Mouse (Mus musculus): ENCODE results near the gene Rgs10. TPM values are rescaled to one million over a fixed set of nuclear protein-coding genes. Genes with fewer than 3 reads are reported as not detected.

Rgs10 gene
- polyA plus RNA-seq, 1 experiment from 2014 or later, result 54.8 TPM

DNA sequence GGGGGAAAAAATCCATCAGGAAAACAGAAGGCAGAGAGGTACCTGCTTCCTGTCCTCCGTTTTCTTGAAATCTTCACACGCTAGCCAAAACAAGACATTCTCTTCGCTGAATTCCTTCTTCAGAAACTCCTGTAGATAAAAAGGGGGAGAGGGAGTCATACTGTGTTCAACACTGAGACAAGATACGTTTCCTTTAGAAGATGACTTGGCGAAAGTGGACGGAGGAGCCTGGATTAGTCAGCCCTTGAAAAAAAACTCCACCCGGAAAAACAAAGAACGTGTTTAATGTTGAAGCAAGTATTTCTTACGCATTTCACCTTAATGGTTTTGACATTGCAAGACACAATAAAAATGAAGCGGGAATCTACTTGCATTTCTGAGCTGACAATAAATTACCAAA, 15.4 kb downstream of the Rgs10 start:
- no peak for ATAC-seq (ENCODE audit: low read depth)
- Histone ChIP-seq H3K27ac (replicated peaks) (no peak overlapping the region), H3K4me2 (no peak overlapping the region), H3K4me3 (no peak overlapping the region), H3K27me3 (no peaks in the 10 kb centered on the region), H3K9me3 (no peaks in the 10 kb centered on the region), H3K4me1 (replicated peaks) (no peaks in the 10 kb centered on the region), H3K36me3 (peaks cover 11% of the 10 kb centered on the region; the same call in 1 of the 2 replicates), H3K9ac (no peak overlapping the region)
- 81% methylated on average over 10 of the region's 10 CpGs for WGBS

DNA sequence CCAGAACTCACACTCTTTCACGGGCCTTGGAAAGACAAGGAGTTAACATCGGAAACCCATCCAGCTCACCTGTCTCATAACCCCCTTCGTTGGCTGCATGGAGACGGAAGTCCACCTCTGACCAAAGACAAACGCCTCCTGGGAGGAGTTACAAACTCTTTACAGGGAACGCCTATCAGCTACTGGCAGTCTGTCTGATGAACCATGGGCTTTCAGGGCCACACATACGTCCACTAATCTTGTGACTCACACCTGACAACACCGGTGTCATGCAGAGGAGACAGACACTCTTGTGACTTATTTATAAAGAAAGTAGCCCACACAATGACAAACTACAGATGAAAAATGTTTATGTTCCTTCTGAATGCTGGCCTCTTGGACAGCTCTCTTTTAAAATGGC, 16.0 kb downstream of the Rgs10 start:
- H3K9ac ChIP-seq, result no peak overlapping the region
- WGBS, result 92% methylated on average over 8 of the region's 8 CpGs
- no peaks in the 10 kb centered on the region for H3K4me1 ChIP-seq (replicated peaks)
- H3K27ac ChIP-seq (replicated peaks), result no peak overlapping the region
- no peaks in the 10 kb centered on the region for H3K27me3 ChIP-seq
- peaks cover 11% of the 10 kb centered on the region; the same call in 1 of the 2 replicates for H3K36me3 ChIP-seq
- no peaks in the 10 kb centered on the region for H3K9me3 ChIP-seq
- no peak overlapping the region for H3K4me3 ChIP-seq
- no peak for ATAC-seq (ENCODE audit: low read depth)
- H3K4me2 ChIP-seq, result no peak overlapping the region

DNA sequence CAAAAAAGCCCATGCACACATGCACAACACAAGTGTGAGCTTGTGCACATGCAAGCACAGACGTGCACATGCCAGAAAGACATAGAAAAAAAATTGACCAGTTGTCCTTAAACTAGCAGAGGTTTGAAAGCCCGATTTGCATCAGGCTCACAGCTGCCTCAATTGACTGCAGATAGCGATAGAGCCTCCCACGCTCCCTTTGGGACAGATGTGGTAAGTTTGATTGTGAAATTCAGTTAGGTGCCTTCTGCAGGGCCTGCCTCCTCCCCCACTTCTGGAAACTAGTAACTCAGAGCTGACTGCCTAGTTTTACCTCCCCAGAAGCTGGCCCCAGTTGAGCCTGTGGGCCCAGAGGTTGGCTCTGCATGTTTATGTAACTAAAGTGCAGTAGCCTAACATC, 19.9 kb downstream of the Rgs10 start:
- no peak for ATAC-seq (ENCODE audit: low read depth)
- Histone ChIP-seq H3K4me1 (replicated peaks) (no peaks in the 10 kb centered on the region), H3K27me3 (no peaks in the 10 kb centered on the region), H3K27ac (replicated peaks) (no peak overlapping the region), H3K4me2 (no peak overlapping the region), H3K36me3 (peaks cover 11% of the 10 kb centered on the region; the same call in 1 of the 2 replicates), H3K4me3 (no peak overlapping the region), H3K9me3 (no peaks in the 10 kb centered on the region), H3K9ac (no peak overlapping the region)
- WGBS, result 88% methylated on average over 4 of the region's 4 CpGs

DNA sequence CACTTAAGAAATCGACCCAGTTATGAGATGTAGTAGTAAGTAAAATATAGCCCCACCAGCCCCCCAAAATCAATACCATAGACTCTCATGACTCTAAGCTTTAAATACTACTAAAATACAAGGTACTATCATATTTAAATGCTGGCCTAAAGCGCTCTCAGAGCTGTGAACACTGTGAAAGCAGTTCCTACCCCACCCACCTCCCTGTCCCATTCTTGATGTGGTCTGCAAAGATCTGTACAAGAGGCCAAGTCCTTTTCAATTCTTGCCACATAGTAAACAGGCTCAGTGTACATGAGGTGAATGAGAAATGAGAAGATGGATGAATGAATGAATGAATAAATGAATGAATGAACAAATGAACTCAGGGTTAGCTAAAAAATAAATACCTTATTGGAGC, 21.5 kb downstream of the Rgs10 start:
- Histone ChIP-seq H3K4me1 (replicated peaks) (no peaks in the 10 kb centered on the region), H3K9me3 (no peaks in the 10 kb centered on the region), H3K9ac (no peak overlapping the region), H3K36me3 (peaks cover 8% of the 10 kb centered on the region; the same call in 1 of the 2 replicates), H3K27me3 (no peaks in the 10 kb centered on the region), H3K4me3 (no peak overlapping the region), H3K4me2 (no peak overlapping the region), H3K27ac (replicated peaks) (no peak overlapping the region)
- 71% methylated on average over 2 of the region's 2 CpGs for WGBS
- no peak for ATAC-seq (ENCODE audit: low read depth)

DNA sequence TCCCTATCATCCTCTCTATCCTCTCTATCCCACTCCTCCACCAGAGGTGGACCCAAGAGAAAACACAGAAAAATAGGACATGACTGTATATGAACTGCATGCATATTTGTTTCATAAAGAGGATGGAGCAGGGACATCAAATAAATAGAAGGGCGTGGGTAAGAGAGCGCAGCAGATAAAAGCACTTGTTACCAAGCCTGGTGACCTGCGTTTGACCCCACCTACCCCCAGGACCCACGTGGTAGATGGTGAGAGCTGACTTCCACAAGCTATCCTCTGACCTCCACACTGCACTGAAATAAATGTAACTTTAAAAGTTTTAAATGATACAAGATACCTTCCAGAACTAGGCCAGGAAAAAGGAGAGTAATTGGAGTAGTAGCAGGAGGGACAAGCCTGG, 24.8 kb downstream of the Rgs10 start:
- Histone ChIP-seq H3K4me2 (no peak overlapping the region), H3K27ac (replicated peaks) (no peak overlapping the region), H3K27me3 (no peaks in the 10 kb centered on the region), H3K9ac (no peak overlapping the region), H3K4me3 (no peak overlapping the region), H3K36me3 (no peaks in the 10 kb centered on the region), H3K4me1 (replicated peaks) (peaks cover 5% of the 10 kb centered on the region), H3K9me3 (no peaks in the 10 kb centered on the region)
- no peak for ATAC-seq (ENCODE audit: low read depth)
- WGBS, result 57% methylated on average over 4 of the region's 4 CpGs

DNA sequence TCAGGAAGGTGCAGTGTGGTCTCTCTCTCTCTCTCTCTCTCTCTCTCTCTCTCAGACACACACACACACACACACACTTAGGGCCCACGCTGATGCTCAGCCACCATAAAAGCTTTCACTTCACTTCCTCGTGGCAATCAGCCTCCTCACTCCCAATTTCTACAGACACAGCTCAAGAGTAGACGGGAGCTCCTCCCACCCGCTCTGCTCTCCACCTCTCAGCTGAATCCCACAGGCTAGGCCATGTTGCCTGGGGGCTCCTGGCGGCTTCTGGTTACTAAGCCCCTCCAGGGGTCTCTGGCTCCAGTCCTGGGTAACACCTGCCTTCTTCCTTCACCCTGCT, 25.6 kb downstream of the Rgs10 start:
- Histone ChIP-seq H3K4me3 (no peak overlapping the region), H3K9me3 (no peaks in the 10 kb centered on the region), H3K27me3 (no peaks in the 10 kb centered on the region), H3K36me3 (no peaks in the 10 kb centered on the region), H3K4me1 (replicated peaks) (peaks cover 7% of the 10 kb centered on the region), H3K27ac (replicated peaks) (no peak overlapping the region), H3K9ac (no peak overlapping the region), H3K4me2 (no peak overlapping the region)
- no peak for ATAC-seq (ENCODE audit: low read depth)
- 52% methylated on average over 5 of the region's 5 CpGs for WGBS

DNA sequence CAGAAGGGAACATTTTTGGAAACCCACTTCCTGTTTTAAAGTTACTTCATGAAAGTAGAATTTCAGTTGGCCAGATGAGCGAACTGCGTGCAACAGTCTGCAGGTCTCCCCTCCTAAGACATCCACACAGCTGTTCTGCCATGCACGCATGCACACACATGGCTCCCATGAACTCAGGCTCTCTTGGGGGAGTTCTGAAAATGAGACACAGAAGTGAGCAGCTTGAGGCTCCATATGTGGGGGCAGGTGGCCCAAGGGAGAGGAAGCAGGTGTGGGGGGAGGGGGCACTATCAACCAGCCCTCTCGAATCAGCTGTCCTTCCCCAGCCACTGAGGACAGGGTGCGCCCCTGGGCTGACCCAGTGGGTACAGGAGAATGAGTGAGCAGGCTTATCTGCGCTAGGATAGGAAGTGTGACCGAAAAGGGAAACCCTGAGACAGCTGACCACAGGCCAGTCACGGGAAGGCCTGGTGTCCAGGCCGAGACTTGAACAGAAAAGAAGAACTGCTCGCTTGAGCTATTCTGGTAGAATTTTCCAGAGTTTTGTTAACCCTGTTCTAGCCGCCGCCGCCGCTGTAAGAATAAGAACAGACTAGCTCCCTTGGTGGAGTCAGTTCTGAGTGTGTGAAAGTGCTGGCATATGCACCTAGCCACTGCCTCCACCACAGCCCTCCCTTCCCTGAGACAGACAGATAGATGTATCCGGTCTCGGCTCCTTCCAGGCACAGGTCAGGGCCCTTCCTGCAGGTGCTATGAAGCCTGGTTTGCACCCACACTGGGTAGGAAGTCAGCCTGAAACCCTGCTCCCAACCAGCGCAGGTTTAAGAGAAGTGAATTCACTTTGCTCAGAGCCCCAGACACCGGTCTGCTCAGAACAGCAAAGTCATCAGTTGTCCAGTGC, 26.2 kb downstream of the Rgs10 start:
- WGBS, result 81% methylated on average over 18 of the region's 18 CpGs
- H3K4me3 ChIP-seq, result no peak overlapping the region
- H3K9ac ChIP-seq, result no peak overlapping the region
- no peak for ATAC-seq (ENCODE audit: low read depth)
- H3K4me1 ChIP-seq (replicated peaks), result peaks cover 7% of the 10 kb centered on the region
- no peak overlapping the region for H3K27ac ChIP-seq (replicated peaks)
- no peaks in the 10 kb centered on the region for H3K9me3 ChIP-seq
- H3K4me2 ChIP-seq, result no peak overlapping the region
- no peaks in the 10 kb centered on the region for H3K27me3 ChIP-seq
- H3K36me3 ChIP-seq, result no peaks in the 10 kb centered on the region

DNA sequence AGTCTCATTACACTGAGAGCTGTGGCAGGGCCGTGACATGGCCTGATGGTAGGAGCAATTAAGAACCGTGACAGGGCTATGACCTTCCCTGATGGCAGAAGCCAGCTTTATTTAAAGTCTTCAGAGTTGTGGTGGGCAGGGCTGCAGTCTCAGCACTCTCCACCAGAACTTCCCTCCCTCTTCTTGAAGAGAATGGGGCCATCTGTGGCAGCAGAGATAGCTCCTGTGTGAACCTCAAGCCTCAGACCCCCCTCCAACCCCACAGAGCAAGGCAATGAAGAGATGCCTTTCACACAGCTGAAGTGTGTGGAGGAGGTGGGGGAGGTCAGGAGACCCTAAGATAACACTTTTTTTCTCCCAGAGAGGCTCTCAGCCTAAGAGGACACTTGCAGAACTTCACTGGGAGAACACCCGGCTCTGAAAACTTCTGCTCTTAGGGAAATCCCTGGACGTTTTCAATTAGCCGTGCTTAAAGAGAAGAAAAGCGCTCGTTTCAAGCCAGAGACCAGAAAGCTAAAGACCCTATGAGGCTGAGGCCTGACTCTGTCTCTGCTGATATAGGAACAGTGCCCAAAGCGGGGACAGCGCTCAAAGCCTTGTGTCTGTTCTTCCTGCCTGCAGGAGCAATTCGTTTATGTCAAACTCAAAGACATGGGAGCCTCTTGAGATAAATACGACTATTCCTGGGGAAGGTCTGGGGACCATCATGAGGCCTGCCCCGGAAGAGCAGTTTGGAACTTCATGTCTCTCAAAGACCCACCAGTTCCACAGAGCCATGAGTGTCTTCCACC, 27.1 kb downstream of the Rgs10 start:
- Histone ChIP-seq H3K4me3 (no peak overlapping the region), H3K27ac (replicated peaks) (no peak overlapping the region), H3K9me3 (no peaks in the 10 kb centered on the region), H3K4me2 (no peak overlapping the region), H3K9ac (no peak overlapping the region), H3K36me3 (no peaks in the 10 kb centered on the region), H3K27me3 (no peaks in the 10 kb centered on the region), H3K4me1 (replicated peaks) (peaks cover 7% of the 10 kb centered on the region)
- 47% methylated on average over 12 of the region's 12 CpGs for whole genome bisulfite sequencing
- no peak for ATAC-seq (ENCODE audit: low read depth)

DNA sequence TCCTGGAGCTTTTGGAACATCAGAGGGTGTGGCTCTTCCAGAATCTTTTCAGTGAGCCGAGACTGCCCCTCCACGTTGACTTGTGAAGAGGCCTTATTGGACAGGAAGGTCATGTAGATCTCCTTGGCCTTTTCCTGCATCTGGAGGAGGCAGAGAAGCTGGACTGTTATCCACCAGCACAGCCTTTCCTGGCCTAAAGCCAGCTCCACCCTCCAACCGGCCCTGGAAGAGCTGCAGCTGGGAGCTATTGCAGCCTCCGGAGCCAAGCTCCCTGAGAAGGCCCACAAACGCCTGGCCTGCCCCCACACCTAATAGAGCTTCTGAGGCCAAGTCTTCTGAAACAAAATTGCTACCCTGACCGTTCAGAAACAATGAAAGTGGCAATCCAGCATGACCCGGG, 29.6 kb downstream of the Rgs10 start:
- H3K36me3 ChIP-seq, result no peaks in the 10 kb centered on the region
- no peaks in the 10 kb centered on the region for H3K9me3 ChIP-seq
- H3K27me3 ChIP-seq, result no peaks in the 10 kb centered on the region
- 22% methylated on average over 7 of the region's 7 CpGs for WGBS
- H3K4me3 ChIP-seq, result no peak overlapping the region
- no peak overlapping the region for H3K4me2 ChIP-seq
- no peak overlapping the region for H3K27ac ChIP-seq (replicated peaks)
- no peak for ATAC-seq (ENCODE audit: low read depth)
- peaks cover 7% of the 10 kb centered on the region for H3K4me1 ChIP-seq (replicated peaks)
- H3K9ac ChIP-seq, result no peak overlapping the region

DNA sequence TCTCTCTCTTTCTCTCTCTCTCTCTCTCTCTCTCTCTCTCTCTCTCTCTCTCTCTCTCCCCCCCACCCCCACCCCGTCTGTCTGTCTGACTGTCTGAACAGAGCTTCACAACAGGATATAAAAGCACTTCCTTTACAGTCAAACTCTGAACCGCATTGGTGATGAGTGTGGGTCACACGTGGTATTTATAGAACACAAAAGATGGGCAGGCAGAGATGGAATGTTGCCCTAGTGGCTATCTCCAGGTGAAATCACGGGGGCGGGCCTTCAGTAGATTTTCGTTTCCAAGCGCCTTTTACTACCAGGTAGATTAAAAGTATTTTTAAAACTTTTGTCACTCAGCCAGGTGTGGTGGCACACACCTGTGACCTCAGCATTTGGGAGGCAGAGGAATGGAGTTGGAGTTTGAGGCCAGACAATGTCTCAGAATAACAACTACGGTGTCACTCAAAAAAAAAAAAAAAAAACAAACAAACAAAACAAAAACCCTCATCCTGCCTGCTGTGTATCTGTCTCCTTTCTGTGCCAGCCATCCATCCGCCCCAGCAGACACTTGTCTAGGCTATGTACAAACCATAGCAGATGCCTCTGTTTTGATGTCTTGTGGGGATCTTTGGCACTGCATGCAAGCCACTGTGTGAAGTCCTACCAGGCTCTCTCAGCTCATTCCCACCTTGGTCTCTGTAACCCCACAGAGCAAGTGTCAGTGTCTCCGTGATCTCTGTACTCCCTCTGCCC, 34.7 kb downstream of the Rgs10 start:
- no peaks in the 10 kb centered on the region for H3K27me3 ChIP-seq
- H3K9me3 ChIP-seq, result no peaks in the 10 kb centered on the region
- no peak overlapping the region for H3K9ac ChIP-seq
- no peak overlapping the region for H3K4me3 ChIP-seq
- no peak overlapping the region for H3K27ac ChIP-seq (replicated peaks)
- H3K4me2 ChIP-seq, result no peak overlapping the region
- H3K36me3 ChIP-seq, result no peaks in the 10 kb centered on the region
- WGBS, result 80% methylated on average over 10 of the region's 10 CpGs
- peaks cover 3% of the 10 kb centered on the region; the same call in 1 of the 2 replicates for H3K4me1 ChIP-seq (replicated peaks)
- ATAC-seq (ENCODE audit: low read depth), result no peak

DNA sequence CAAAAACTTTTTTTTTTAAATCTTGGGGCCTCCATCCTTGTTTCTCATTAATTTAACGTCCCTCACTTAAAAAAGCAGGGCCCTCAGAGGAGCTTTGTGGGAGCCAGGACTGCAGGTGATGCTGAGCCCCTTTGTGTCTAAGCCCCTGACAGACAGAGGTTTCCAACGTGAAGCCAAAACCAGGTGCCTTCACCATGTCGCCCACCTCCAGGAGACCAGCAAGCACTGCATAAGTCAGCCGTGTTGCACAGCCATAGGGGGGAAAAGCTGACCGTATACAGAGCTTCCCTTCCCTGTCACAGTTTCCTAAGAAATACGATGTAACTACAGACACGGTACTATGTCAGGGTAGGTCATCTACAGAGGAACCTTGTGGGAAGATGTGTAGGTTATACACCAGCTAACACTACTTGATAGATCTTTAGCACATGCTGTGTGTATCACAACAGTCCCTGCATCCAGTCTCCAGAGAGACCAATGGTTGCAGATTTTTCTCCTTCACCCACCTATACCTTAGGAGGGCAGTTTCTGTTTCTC, 35.3 kb downstream of the Rgs10 start:
- H3K4me2 ChIP-seq, result no peak overlapping the region
- no peak for ATAC-seq (ENCODE audit: low read depth)
- H3K4me3 ChIP-seq, result no peak overlapping the region
- no peak overlapping the region for H3K27ac ChIP-seq (replicated peaks)
- WGBS, result 86% methylated on average over 7 of the region's 7 CpGs
- no peaks in the 10 kb centered on the region for H3K4me1 ChIP-seq (replicated peaks)
- H3K9me3 ChIP-seq, result no peaks in the 10 kb centered on the region
- no peak overlapping the region for H3K9ac ChIP-seq
- H3K36me3 ChIP-seq, result no peaks in the 10 kb centered on the region
- H3K27me3 ChIP-seq, result no peaks in the 10 kb centered on the region

DNA sequence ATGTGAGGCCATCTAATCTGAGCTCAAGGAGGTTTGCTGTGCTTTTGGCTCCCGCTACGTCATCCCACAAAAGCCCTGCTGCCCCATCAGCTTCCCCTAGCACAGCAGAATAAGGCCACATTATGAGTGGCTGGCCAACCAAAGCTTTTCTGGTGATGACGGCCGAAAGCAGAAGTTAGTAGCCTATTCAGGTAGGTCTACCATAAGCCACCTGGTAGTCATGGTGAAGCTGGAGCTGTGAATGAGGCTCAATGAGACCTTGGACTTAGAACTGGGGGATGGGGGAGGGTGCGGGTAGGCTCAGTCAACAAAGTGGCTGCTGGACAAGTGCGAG, 36.1 kb downstream of the Rgs10 start:
- ATAC-seq (ENCODE audit: low read depth), result no peak
- no peaks in the 10 kb centered on the region for H3K4me1 ChIP-seq (replicated peaks)
- no peak overlapping the region for H3K4me2 ChIP-seq
- H3K27me3 ChIP-seq, result no peaks in the 10 kb centered on the region
- no peaks in the 10 kb centered on the region for H3K9me3 ChIP-seq
- no peak overlapping the region for H3K4me3 ChIP-seq
- WGBS, result 95% methylated on average over 6 of the region's 6 CpGs
- no peak overlapping the region for H3K9ac ChIP-seq
- no peak overlapping the region for H3K27ac ChIP-seq (replicated peaks)
- H3K36me3 ChIP-seq, result no peaks in the 10 kb centered on the region

All from neural tube, embryonic 13.5 days (tissue).